Mouse (Mus musculus): ENCODE results near the gene Nxph1.

The Nxph1 gene

GRCm38 (mm10) chr6:8948131-8948470 is at the start of gene Nxph1:
Nxph1 (plus strand) TSS chr6:8948431.
- in situ Hi-C loops (cut with MseI, MboI) = no loop called here

GRCm38 (mm10) chr6:8900021-8900728 is 48.1 kb upstream of the Nxph1 start:
- in situ Hi-C loops (cut with MseI, MboI) = no loop called here

- in situ Hi-C loops (cut with MseI, MboI) = no loop called here
These were observed 47.5 kb upstream of the Nxph1 start for GRCm38 (mm10) chr6:8900729-8901122.

- in situ Hi-C loops (cut with MseI, MboI) = no loop called here
These were observed 40.3 kb upstream of the Nxph1 start for GRCm38 (mm10) chr6:8907917-8908316.

GRCm38 (mm10) chr6:8913404-8913803 is 34.8 kb upstream of the Nxph1 start:
- in situ Hi-C loops (cut with MseI, MboI) = no loop called here

GRCm38 (mm10) chr6:8914682-8915081 is 33.5 kb upstream of the Nxph1 start:
- in situ Hi-C loops (cut with MseI, MboI) = no loop called here

GRCm38 (mm10) chr6:8924481-8924880 is 23.8 kb upstream of the Nxph1 start:
- in situ Hi-C loops (cut with MseI, MboI) = no loop called here

- in situ Hi-C loops (cut with MseI, MboI) = loop anchor here in 1 of 2 experiments (10.0 kb wide), 1 partner anchor 300 kb away; no protein-coding TSS in a partner anchor
These were observed 13.0 kb upstream of the Nxph1 start for GRCm38 (mm10) chr6:8935241-8935640.

- in situ Hi-C loops (cut with MseI, MboI) = loop anchor here in 1 of 2 experiments (10.0 kb wide), 1 partner anchor 299 kb away; no protein-coding TSS in a partner anchor
These were observed 12.5 kb upstream of the Nxph1 start for GRCm38 (mm10) chr6:8935705-8936104.

GRCm38 (mm10) chr6:8936168-8936567 is 12.1 kb upstream of the Nxph1 start:
- in situ Hi-C loops (cut with MseI, MboI) = loop anchor here in 1 of 2 experiments (10.0 kb wide), 1 partner anchor 299 kb away; no protein-coding TSS in a partner anchor

- in situ Hi-C loops (cut with MseI, MboI) = no loop called here
These were observed 510 bp downstream of the Nxph1 start for GRCm38 (mm10) chr6:8948471-8949411.

- in situ Hi-C loops (cut with MseI, MboI) = loop anchor here in 1 of 2 experiments (25.0 kb wide), 1 partner anchor 288 kb away; no protein-coding TSS in a partner anchor
These were observed 1.5 kb downstream of the Nxph1 start for GRCm38 (mm10) chr6:8949665-8950201.

- in situ Hi-C loops (cut with MseI, MboI) = loop anchor here in 1 of 2 experiments (25.0 kb wide), 1 partner anchor 287 kb away; no protein-coding TSS in a partner anchor
These were observed 2.5 kb downstream of the Nxph1 start for GRCm38 (mm10) chr6:8950611-8951325.

- in situ Hi-C loops (cut with MseI, MboI) = loop anchor here in 1 of 2 experiments (25.0 kb wide), 1 partner anchor 286 kb away; no protein-coding TSS in a partner anchor
These were observed 3.1 kb downstream of the Nxph1 start for GRCm38 (mm10) chr6:8951326-8951695.

GRCm38 (mm10) chr6:8951884-8952590 is 3.8 kb downstream of the Nxph1 start:
- in situ Hi-C loops (cut with MseI, MboI) = loop anchor here in 1 of 2 experiments (25.0 kb wide), 1 partner anchor 285 kb away; no protein-coding TSS in a partner anchor

- in situ Hi-C loops (cut with MseI, MboI) = loop anchor here in 1 of 2 experiments (25.0 kb wide), 1 partner anchor 281 kb away; no protein-coding TSS in a partner anchor
These were observed 7.7 kb downstream of the Nxph1 start for GRCm38 (mm10) chr6:8955817-8956529.

GRCm38 (mm10) chr6:8956743-8957528 is 8.7 kb downstream of the Nxph1 start:
- in situ Hi-C loops (cut with MseI, MboI) = loop anchor here in 1 of 2 experiments (25.0 kb wide), 1 partner anchor 280 kb away; no protein-coding TSS in a partner anchor

- in situ Hi-C loops (cut with MseI, MboI) = loop anchor here in 1 of 2 experiments (25.0 kb wide), 1 partner anchor 280 kb away; no protein-coding TSS in a partner anchor
These were observed 9.3 kb downstream of the Nxph1 start for GRCm38 (mm10) chr6:8957529-8957887.
